Mouse (Mus musculus) ES-CJ7 (cell line): ENCODE data around the gene Alcam.
A peak's percentile ranks its signal among the peaks of the same experiment; 100 is the strongest.

Source experiments
- DNase-seq: peaks from one replicate; pipeline ENCODE4 v3.0.0; 2011; ENCODE audit warnings: low read depth, low spot score

The Alcam gene

DNA sequence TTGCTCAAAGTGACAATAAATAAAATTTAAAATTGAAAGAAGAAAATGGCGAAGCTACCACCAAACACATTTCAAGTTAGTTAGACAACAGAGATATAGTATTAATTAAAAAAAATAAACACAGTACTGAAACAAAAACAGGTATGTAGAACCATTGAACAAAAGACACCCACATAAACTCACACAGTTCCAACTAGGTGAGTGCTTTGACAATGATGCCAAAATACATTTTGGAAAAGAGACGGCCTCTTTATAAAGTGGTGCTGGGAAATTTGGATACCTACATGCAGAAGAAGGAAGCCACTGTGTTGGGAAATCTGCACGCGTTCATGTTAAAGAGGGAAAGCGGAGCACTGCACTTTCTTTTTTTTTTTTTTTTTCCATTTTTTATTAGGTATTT lies 85.4 kb downstream of the Alcam start:
- no peak for DNase-seq

DNA sequence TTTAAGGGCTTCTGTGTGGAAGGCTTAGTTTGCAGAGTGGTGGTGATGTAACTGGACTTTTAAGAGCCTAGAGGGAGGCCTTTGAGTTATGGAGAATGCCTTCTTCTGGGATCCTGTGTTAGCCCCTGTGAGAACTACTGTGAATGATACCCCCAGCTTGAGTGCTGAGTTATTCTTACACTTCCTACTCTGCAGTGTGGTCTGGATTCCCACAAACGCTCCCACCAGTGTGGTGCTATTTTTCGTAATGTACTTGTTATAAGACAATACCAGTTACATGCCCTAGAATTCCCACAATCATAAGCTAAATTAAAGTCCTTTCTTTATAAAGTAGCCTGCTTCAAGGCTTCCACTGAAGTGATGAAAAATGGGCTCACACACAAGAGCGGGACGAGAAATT lies 87.0 kb downstream of the Alcam start:
- DNase-seq: no peak

DNA sequence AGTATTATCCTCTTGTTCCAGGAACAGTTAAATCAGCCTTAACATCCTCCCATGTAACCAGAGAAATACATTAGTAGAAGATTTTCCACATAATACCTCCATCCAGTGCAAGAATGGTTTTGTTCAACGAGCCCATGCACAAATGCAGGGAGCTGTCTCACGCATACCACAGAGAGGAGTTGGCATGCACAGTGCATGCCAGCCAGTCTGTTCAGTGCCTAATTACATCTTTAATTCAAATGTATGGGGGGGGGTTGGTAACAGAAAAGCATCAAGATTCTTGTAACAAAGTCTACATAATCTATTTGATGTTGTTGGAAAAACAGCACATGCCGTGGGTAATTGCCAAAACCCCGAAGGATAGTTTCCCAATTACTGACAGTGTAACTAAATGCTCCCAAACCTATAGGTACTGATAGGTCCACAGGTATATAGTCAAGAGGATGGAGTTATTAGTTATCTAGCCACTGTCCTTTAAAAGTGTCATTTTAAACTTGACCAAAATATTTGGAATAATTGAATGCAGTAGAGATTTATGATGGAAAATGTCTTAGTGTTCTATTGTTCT lies 89.8 kb downstream of the Alcam start:
- DNase-seq: no peak

GRCm38 (mm10) chr16:52343467-52344033 lies 110.3 kb downstream of the Alcam start:
- no peak for DNase-seq

GRCm38 (mm10) chr16:52342694-52343466 lies 111.0 kb downstream of the Alcam start:
- no peak for DNase-seq

DNA sequence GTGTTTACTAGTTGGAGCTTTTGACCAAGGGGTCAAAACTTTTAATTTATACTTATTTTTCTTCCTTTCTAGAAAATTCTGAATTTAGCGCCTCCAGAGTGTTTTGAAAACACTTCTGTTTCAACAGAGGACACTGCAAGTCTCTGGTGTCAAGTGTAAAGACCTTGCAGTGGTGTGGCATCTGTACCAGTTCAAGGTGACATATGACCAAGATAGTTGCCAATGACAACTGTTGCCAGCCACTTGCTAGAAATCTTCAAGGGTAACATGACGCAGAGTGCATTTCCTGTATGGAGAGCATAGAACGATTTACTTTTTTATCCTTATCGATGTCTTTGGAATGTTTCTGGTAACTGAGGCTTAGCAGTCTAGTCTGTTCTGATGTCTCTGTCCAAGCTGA lies 119.8 kb downstream of the Alcam start:
- DNase-seq: no peak

DNA sequence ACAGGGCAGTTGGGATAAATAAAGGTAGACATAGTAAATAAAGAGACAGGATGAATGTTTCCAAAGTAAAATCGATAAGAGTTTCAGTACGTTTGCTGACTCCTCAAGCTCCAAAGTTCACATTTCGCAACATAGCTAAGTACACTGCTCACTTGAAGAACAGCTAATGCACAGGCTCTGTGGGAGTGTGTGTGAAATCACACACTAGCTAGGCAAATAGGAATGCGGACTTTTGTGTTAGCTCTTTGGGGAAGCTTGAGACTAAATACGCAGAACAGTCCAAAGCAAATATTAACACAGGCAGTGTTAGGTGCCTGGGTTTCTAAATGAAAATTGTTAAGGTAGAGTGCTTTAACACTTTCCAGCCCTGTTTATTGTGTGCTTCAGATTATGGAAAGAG lies 120.2 kb downstream of the Alcam start:
- DNase-seq: no peak

GRCm38 (mm10) chr16:52331341-52331830 lies 122.5 kb downstream of the Alcam start:
- no peak for DNase-seq

DNA sequence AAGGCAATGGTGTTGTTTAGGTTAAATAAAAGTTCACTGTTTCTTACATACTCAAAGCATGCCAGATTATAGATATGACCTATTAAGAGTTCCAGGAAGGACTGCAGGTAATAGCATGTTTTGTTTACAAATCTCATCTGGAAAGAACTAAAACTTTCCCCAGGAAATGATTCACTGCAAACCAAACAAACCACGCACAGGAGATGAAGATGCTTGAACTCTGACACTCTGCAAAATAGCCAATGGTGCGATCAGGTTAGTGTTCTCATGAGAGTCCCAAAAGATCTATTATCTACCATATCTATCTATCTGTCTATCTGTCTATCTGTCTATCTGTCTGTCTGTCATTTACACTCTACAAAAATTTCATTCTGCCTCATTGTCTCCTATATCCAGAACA lies 124.5 kb downstream of the Alcam start:
- DNase-seq: no peak

DNA sequence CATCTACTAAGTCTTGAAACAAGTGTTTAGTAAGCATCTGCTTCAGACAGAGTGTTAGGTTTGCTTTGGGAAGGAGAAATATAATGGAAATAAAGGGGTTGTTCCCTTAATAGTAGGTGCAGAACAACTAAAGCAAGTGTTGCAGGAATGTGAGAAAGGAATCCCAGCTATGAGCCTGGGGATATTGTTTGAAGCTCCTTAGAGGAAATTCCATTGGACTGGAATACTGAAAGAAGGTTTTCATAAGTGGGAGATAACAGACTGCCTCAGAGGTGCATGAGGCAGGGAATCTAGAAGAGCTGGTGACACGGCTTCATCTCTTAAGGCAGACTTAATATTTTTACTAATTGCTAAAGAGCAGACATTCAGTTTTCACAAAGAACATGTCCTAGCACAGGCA lies 134.6 kb downstream of the Alcam start:
- DNase-seq: no peak

- DNase-seq: peak; percentile 61
Observed at GRCm38 (mm10) chr16:52311073-52311472, 142.8 kb downstream of the Alcam start.

- no peak for DNase-seq
Observed at GRCm38 (mm10) chr16:52307016-52307415, 146.9 kb downstream of the Alcam start.

DNA sequence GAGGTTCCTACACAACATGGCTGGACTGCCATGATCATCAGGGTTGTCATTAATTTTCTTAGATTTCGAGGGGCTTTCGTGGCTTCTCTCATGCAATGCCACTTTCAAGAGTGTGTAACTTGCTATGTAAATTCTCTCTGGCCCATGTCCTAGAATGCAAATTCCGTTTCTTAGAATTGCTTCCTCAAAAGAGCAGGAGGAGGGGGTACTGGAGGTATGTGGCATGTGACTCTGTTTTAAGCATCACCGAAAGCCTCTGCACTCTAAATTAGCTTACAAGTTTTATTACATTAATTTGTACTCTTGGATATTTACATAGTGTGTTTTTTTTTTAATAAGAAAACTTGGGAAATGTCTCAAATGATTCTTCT lies 150.4 kb downstream of the Alcam start:
- DNase-seq: no peak

DNA sequence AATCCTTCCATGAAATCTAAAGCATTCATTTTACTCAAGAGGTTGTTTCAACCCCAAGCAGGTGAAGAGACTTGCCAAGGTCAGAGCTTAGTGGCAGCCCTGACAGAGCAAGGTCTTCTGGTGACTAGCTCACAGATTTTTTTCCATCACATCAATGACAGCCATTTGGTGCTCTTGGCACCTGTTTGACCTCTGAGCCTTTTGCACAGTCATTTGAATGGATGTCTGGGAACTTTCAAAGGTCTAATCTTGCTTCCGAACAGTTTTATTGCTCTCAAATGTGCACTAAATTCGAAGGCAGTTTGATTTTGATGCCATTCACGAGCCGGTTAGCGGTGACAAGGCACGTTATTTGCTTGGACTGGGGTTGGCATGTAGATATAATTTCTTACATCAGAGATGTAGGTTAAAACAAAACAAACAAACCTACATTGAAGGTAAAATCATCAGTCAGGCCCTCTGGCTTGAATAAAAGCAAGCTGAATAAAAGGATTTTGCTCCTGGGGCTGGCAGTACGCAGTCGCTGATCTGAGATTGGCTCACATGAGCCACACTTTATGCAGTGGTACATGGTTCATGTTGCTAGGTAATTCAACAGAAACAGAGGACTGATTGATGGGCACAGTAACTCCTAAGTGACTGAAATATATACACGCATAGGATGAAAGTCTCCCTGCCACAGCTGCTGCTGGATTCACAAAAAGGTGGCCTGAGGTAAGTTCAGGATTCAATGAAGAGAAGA lies 150.9 kb downstream of the Alcam start:
- no peak for DNase-seq

DNA sequence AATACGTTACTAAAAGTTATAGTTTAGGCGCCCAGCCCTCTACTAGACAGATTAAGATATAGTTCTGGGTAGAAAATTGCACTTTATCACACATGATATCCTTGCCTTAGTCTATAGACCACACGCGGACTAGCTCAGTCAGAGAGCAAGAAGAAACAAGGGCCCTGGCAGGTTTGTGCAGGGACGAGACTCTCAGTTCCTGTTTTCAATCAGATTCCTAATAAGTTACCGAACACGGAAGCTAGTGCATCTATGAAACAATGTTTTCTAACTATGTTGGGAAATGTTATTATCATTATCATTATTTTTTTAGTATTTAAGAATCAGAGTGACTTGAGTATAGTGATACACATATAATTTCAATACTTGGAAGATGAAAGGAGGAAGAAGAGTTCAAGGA lies 152.1 kb downstream of the Alcam start:
- DNase-seq: no peak

GRCm38 (mm10) chr16:52296376-52296775 lies 157.5 kb downstream of the Alcam start:
- no peak for DNase-seq

DNA sequence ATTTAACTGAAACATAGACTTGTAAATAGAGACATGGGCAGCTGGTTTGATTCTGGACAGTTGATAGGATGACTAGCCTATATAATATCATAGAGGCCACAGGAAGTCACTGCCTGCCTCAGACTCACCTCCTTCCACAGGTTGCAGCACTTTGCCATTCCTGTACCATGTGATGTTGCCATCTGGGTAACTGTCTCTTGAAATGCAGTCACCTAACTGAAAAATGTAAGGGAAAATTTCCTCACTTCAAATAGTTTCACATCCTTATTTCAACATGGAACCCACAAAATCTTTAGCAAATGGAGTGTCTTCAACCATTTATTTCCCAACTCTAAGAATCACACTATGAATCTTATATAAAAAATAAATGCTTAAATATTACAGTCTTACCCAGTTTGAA lies 158.3 kb downstream of the Alcam start:
- DNase-seq: no peak

DNA sequence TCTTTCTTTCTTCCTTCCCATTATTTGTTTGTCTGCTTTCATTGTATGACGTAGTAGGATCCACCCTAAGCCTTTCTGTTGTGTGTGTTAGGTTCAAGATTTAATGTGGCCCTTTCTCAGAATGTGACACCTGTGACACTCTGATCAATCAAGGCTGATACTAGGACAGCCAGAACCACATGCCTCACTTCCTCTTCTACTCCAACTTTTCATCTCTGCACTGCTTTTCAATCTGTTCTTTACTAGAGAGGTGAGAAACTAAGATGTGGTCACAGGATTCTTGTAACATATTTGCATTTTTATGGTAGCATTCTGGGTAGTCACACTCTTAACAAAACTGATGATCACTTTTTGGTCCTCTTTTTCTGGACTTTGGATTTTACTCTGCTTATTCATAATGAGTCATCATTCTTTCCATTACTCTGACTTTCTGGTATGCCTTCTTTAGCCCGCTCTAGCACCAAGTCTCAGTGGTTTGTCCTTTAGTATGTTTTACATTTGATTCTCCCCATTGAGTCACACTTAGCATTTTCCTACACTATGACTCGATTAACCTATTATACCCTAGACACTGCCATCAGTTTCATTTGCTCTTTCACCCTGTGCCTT lies 161.3 kb downstream of the Alcam start:
- DNase-seq: no peak

DNA sequence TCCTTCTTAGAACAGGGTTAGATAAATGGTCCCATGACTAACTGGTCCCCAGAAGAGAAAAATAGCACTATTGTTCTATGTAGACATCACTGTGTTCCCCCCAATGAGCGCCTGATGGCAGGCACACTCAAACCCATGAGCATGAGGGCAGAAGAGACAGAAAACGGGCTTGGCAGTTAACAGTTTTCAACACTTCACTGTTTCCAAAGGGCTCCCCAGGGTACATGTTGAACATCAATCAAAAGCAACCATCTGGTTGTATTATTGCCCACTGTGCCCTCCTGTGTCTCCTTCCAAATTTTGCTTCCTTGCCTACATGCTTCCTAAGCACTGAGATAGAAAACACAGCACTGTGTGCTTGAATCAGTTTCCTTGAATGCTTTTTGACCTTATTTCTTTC lies 173.7 kb downstream of the Alcam start:
- no peak for DNase-seq

- DNase-seq: no peak
Observed at GRCm38 (mm10) chr16:52265066-52265465, 188.8 kb downstream of the Alcam start.

- no peak for DNase-seq
Observed at GRCm38 (mm10) chr16:52263751-52264150, 190.1 kb downstream of the Alcam start.

DNA sequence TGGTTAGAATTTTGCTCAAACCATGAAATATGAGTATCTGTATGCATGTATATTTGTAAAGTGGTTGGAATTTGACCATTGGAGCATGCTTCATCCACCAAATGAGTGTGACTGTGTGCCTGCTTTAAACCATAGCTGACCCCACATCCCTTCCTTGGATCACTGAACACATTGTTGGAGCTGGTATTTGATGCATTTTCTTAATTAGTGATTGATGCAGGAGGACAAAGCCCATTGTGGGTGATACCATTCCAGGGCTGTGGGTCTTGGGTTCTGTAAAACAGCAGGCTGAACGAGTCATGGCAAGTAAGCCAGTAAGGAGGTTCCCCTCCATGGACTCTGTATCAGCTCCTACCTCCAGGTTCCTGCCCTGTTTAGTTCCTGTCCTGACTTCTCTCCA lies 191.3 kb downstream of the Alcam start:
- no peak for DNase-seq
